8 mouse cellular contexts compared by ENCODE assay signal in the genomic region with DNA sequence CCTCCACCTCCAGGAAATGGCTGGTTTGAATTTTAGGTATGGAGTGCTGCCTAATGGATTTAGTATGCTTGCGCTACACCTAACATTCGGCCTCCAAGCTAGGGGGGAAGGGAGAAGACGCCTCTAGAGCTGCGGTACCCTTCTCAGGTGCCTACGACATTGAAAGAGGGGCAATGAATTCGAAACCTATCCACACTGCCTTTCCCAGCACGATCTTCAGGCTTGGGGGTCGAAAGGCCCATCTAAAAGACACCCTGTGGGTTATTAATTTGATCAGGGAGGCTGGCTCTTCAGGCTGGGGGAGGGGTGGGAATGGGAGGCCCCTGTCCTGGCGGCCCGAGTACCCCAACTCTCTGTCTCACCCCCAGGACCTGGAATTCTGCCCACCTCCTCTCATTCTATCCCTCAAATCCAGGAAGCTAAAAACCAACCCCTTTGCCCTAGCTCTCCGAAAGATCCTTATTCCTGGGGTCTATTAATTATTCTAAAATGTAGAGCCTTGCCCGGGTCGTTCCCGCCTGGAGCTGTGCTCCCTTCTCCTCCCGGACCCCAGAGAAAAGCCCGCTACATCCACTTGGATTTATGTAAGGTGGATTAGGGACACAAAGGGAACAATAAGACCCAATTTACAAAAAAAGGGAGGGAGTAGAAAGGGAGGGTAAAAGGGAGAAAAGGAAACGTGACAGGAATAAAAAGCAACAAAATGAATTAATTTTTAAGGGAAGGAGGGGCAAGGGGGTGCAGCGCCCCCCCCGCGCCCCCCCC. TPM values are rescaled to one million over a fixed set of nuclear protein-coding genes. Genes with fewer than 3 reads are reported as not detected.
DNase-seq lines count a peak whose midpoint lies in the region; ATAC-seq and TF ChIP-seq lines count a peak whose summit lies in the region.

No protein-coding gene starts in this region.

- H3K4me2 ChIP-seq in heart, embryonic 12.5 days = peak overlapping the region; percentile 94
- peak overlapping the region; percentile 77 for H3K4me2 ChIP-seq in midbrain, embryonic 11.5 days

- peak overlapping the region; percentile 67 for H3K4me3 ChIP-seq in heart, embryonic 12.5 days
- peak overlapping the region; percentile 80 for H3K4me3 ChIP-seq in hindbrain, embryonic 10.5 days
- peak overlapping the region; percentile 74 for H3K4me3 ChIP-seq in midbrain, embryonic 11.5 days (ENCODE audit: low read depth, low read length)

- H3K9me3 ChIP-seq in heart, embryonic 12.5 days (replicated peaks) = no peaks in the 10 kb centered on the region
- H3K9me3 ChIP-seq in hindbrain, embryonic 10.5 days = no peaks in the 10 kb centered on the region
- no peaks in the 10 kb centered on the region for H3K9me3 ChIP-seq in midbrain, embryonic 11.5 days (ENCODE audit: control insufficient read depth, low read length)

- peak overlapping the region; percentile 66 for H3K9ac ChIP-seq in heart, embryonic 12.5 days
- peak overlapping the region; percentile 80 for H3K9ac ChIP-seq in midbrain, embryonic 11.5 days (ENCODE audit: low read length)

- 7% methylated on average over 20 of the region's 20 CpGs for WGBS in heart, embryonic 12.5 days
- under 1% methylated on average over 20 of the region's 20 CpGs for WGBS in hindbrain, embryonic 10.5 days
- under 1% methylated on average over 20 of the region's 20 CpGs for whole genome bisulfite sequencing in midbrain, embryonic 11.5 days

- no peak for TF ChIP-seq CTCF in brain, embryonic 14.5 days (IDR thresholded peaks at IDR 0.05; ENCODE audit: borderline replicate concordance, extremely low read depth, insufficient read depth, insufficient read length)

- no peaks in the 10 kb centered on the region for H3K36me3 ChIP-seq in heart, embryonic 12.5 days
- peaks cover 30% of the 10 kb centered on the region for H3K36me3 ChIP-seq in hindbrain, embryonic 10.5 days
- H3K36me3 ChIP-seq in midbrain, embryonic 11.5 days (ENCODE audit: control insufficient read depth, insufficient read depth, low read length) = no peaks in the 10 kb centered on the region

- H3K4me1 ChIP-seq in heart, embryonic 12.5 days (replicated peaks) = peaks cover 22% of the 10 kb centered on the region
- peaks cover 82% of the 10 kb centered on the region for H3K4me1 ChIP-seq in hindbrain, embryonic 10.5 days (replicated peaks)
- peaks cover 34% of the 10 kb centered on the region for H3K4me1 ChIP-seq in midbrain, embryonic 11.5 days (ENCODE audit: control insufficient read depth, insufficient read depth, low read length)

- no peak for ATAC-seq in heart, embryonic 12.5 days (ENCODE audit: insufficient number of reproducible peaks, low FRiP score)
- peak; percentile 49 for ATAC-seq in midbrain, embryonic 11.5 days (ENCODE audit: low FRiP score)
- ATAC-seq in megakaryocyte, adult 5-6 weeks (ENCODE audit: poor library complexity, severe bottlenecking) = no peak

- no peak overlapping the region for H3K27ac ChIP-seq in heart, embryonic 12.5 days (ENCODE audit: poor library complexity, severe bottlenecking)
- peak overlapping the region; percentile 93 for H3K27ac ChIP-seq in hindbrain, embryonic 10.5 days
- H3K27ac ChIP-seq in midbrain, embryonic 11.5 days (ENCODE audit: low read depth, low read length) = peak overlapping the region; percentile 81

- TF ChIP-seq POLR2A in brain, embryonic 14.5 days (IDR thresholded peaks at IDR 0.05; ENCODE audit: borderline replicate concordance, extremely low read depth, insufficient read depth, insufficient read length, poor library complexity, severe bottlenecking) = peak; percentile 23; the same call in 1 of the 2 replicates

- peaks cover 6% of the 10 kb centered on the region for H3K27me3 ChIP-seq in heart, embryonic 12.5 days (replicated peaks)
- peaks cover 19% of the 10 kb centered on the region for H3K27me3 ChIP-seq in hindbrain, embryonic 10.5 days (ENCODE audit: insufficient read depth, poor library complexity, severe bottlenecking)
- H3K27me3 ChIP-seq in midbrain, embryonic 11.5 days (ENCODE audit: control insufficient read depth, insufficient read depth, low read length) = peaks cover 13% of the 10 kb centered on the region

- no peak for DNase-seq in heart, postnatal 4 days
- DNase-seq in brain, embryonic 14.5 days (ENCODE audit: low read depth) = peak; percentile 91
- peak; percentile 56 for DNase-seq in hindbrain, embryonic 10.5 days (ENCODE audit: low spot score)
- DNase-seq in midbrain, embryonic 11.5 days (ENCODE audit: low spot score, missing footprints) = peak; percentile 97
- no peak for DNase-seq in gastrocnemius, postnatal 10 days
- no peak for DNase-seq in adrenal gland, adult 18-20 months (ENCODE audit: low spot score in 2 of 2)

RNA-seq across cellular contexts. Expression of a gene that starts 2.3 kb away (rescaled TPM):
- 6.2 and 6.9 TPM in 2 replicates for polyA plus RNA-seq in heart, embryonic 12.5 days (2016; fragmentation: Nextera tagmentation; extraction: Ambion mirVana)
- total RNA-seq in heart, postnatal 4 days (2021) = 10 to 100 TPM; 22.4 to 25.4 TPM
- 56.5 and 61.0 TPM in 2 replicates for polyA plus RNA-seq in brain, embryonic 14.5 days (2012; rRNA removed)
- polyA plus RNA-seq in hindbrain, embryonic 10.5 days (2016; fragmentation: Nextera tagmentation; extraction: Ambion mirVana) = 25.4 and 30.4 TPM in 2 replicates
- 19.4 and 24.4 TPM in 2 replicates for polyA plus RNA-seq in midbrain, embryonic 11.5 days (2014; fragmentation: Nextera tagmentation; extraction: Ambion mirVana)
- 10 to 100 TPM in 1 of 2 experiments, 1 to 10 TPM in 1; 6.3 to 10.0 TPM for total RNA-seq in gastrocnemius, postnatal 10 days (2021)
- 1 to 10 TPM; 2.5 to 2.8 TPM for total RNA-seq in adrenal gland, adult 18-20 months (2021)
- 0.52 and 0.58 TPM in 2 replicates for total RNA-seq in megakaryocyte, adult 5-6 weeks (2015)
- total RNA-seq in megakaryocyte, adult 5-6 weeks (2017) = 0.41 and 0.55 TPM in 2 replicates

Comparison
In these comparisons a context has a peak if more than half of its experiments do, and no peak if none do; other contexts are left out.
1. DNase-seq: peak in brain, embryonic 14.5 days (single experiment), hindbrain, embryonic 10.5 days (single experiment) and midbrain, embryonic 11.5 days (single experiment); none in heart, postnatal 4 days (single experiment), gastrocnemius, postnatal 10 days (single experiment) and adrenal gland, adult 18-20 months (0 of 2).
2. Peak in every context shown above with its lines, with median percentiles within 50 percentile points of each other: H3K4me3 ChIP-seq.